Mouse (Mus musculus): Measurements from ENCODE around the gene Socs3. TPM values are rescaled to one million over a fixed set of nuclear protein-coding genes. Genes with fewer than 3 reads are reported as not detected.

The Socs3 gene
- total and polyA plus RNA-seq, 3 experiments = 0.96 to 1.9 TPM; not detected in 1

GRCm38 (mm10) chr11:117941325-117941834 lies 28.5 kb downstream of the Socs3 start:
- no peak for DNase-seq (ENCODE audit: low read depth, low spot score)
- no peak overlapping the region for H3K27ac ChIP-seq (ENCODE audit: control insufficient read depth, low read depth, low read length)
- TF ChIP-seq CHD2 (IDR thresholded peaks at IDR 0.05; ENCODE audit: low read length) (no peak), NELFE (IDR thresholded peaks at IDR 0.05; ENCODE audit: low read depth, low read length) (no peak), MAZ (IDR thresholded peaks at IDR 0.05; ENCODE audit: low read depth, low read length) (no peak)
- no peak overlapping the region for H3K4me3 ChIP-seq (ENCODE audit: control insufficient read depth in 1 of 2, insufficient read depth in 1 of 2, low read depth in 2 of 2, low read length in 2 of 2)
- no peaks in the 10 kb centered on the region for H3K4me1 ChIP-seq (ENCODE audit: control insufficient read depth in 1 of 2, insufficient read depth in 2 of 2, low read length in 2 of 2)
- H3K9ac ChIP-seq (ENCODE audit: control insufficient read depth, low read depth, low read length, poor library complexity, severe bottlenecking) = no peak overlapping the region
- peaks cover 0 to 18% of the 10 kb centered on the region in 2 experiments; a peak in 3 of 4 replicates for H3K27me3 ChIP-seq (ENCODE audit: control insufficient read depth in 1 of 2, insufficient read depth in 2 of 2, low read length in 2 of 2)
- H3K9me3 ChIP-seq (replicated peaks; ENCODE audit: insufficient read depth, low read length) = no peaks in the 10 kb centered on the region
- no peaks in the 10 kb centered on the region for H3K79me2 ChIP-seq (ENCODE audit: control insufficient read depth, insufficient read depth, low read length, poor library complexity)
- no peaks in the 10 kb centered on the region for H3K36me3 ChIP-seq (ENCODE audit: control insufficient read depth in 1 of 2, insufficient read depth in 2 of 2, low read length in 2 of 2)

DNA sequence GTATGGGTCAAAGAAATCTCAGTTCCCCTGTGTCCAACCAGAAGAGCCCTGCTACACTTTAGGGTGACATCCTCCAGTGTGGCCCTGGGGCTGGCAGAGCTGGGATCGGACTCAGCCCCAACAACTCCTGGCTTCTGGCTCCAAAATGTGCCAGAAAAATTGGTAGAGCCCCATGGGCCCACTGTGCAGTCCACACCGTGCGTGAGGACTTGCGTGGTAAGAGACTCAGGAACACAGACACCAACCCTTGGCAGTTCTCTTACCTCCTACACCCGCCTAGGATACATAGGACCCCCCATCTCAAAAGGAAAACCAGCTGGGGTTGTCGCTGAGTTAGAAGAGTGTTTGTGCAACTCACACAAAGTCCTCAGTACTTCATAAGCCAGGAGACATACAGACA lies 29.0 kb downstream of the Socs3 start:
- Histone ChIP-seq H3K9me3 (replicated peaks; ENCODE audit: insufficient read depth, low read length) (no peaks in the 10 kb centered on the region), H3K36me3 (ENCODE audit: control insufficient read depth in 1 of 2, insufficient read depth in 2 of 2, low read length in 2 of 2) (no peaks in the 10 kb centered on the region), H3K4me1 (ENCODE audit: control insufficient read depth in 1 of 2, insufficient read depth in 2 of 2, low read length in 2 of 2) (no peaks in the 10 kb centered on the region), H3K79me2 (ENCODE audit: control insufficient read depth, insufficient read depth, low read length, poor library complexity) (no peaks in the 10 kb centered on the region), H3K4me3 (ENCODE audit: control insufficient read depth in 1 of 2, insufficient read depth in 1 of 2, low read depth in 2 of 2, low read length in 2 of 2) (no peak overlapping the region), H3K9ac (ENCODE audit: control insufficient read depth, low read depth, low read length, poor library complexity, severe bottlenecking) (no peak overlapping the region), H3K27ac (ENCODE audit: control insufficient read depth, low read depth, low read length) (no peak overlapping the region), H3K27me3 (ENCODE audit: control insufficient read depth in 1 of 2, insufficient read depth in 2 of 2, low read length in 2 of 2) (peaks cover 0 to 18% of the 10 kb centered on the region in 2 experiments; a peak in 3 of 4 replicates)
- no peak for DNase-seq (ENCODE audit: low read depth, low spot score)
- no peak for TF ChIP-seq ELF1 (IDR thresholded peaks at IDR 0.05; ENCODE audit: low read depth, low read length)
- no peak for TF ChIP-seq POLR2AphosphoS5 (IDR thresholded peaks at IDR 0.05; ENCODE audit: borderline replicate concordance, low read depth, low read length)
- TF ChIP-seq HCFC1 (IDR thresholded peaks at IDR 0.05; ENCODE audit: low read depth, low read length) = no peak
- TF ChIP-seq ZKSCAN1 (IDR thresholded peaks at IDR 0.05; ENCODE audit: low read depth, low read length) = no peak
- no peak for TF ChIP-seq RAD21 (IDR thresholded peaks at IDR 0.05; ENCODE audit: low read depth, low read length)
- TF ChIP-seq EP300 (IDR thresholded peaks at IDR 0.05; ENCODE audit: low read depth in 1 of 2, low read length in 2 of 2) = no peak
- TF ChIP-seq ZC3H11A (IDR thresholded peaks at IDR 0.05; ENCODE audit: low read depth, low read length) = no peak
- no peak for TF ChIP-seq MXI1 (IDR thresholded peaks at IDR 0.05; ENCODE audit: low read depth, low read length)

GRCm38 (mm10) chr11:117939741-117940285 lies 30.0 kb downstream of the Socs3 start:
- no peaks in the 10 kb centered on the region for H3K9me3 ChIP-seq (replicated peaks; ENCODE audit: insufficient read depth, low read length)
- peaks cover 0 to 18% of the 10 kb centered on the region in 2 experiments; a peak in 3 of 4 replicates for H3K27me3 ChIP-seq (ENCODE audit: control insufficient read depth in 1 of 2, insufficient read depth in 2 of 2, low read length in 2 of 2)
- no peak overlapping the region for H3K27ac ChIP-seq (ENCODE audit: control insufficient read depth, low read depth, low read length)
- no peak overlapping the region for H3K4me3 ChIP-seq (ENCODE audit: control insufficient read depth in 1 of 2, insufficient read depth in 1 of 2, low read depth in 2 of 2, low read length in 2 of 2)
- TF ChIP-seq ZC3H11A (IDR thresholded peaks at IDR 0.05; ENCODE audit: low read depth, low read length) (no peak), GATA1 (IDR thresholded peaks at IDR 0.05; ENCODE audit: low read depth, low read length) (no peak), CHD2 (IDR thresholded peaks at IDR 0.05; ENCODE audit: low read length) (no peak), UBTF (IDR thresholded peaks at IDR 0.05; ENCODE audit: borderline replicate concordance, insufficient read depth, low read depth, low read length) (no peak), POLR2A (IDR thresholded peaks at IDR 0.05; ENCODE audit: control insufficient read depth in 1 of 2, insufficient read depth in 1 of 2, low read depth in 1 of 2, low read length in 2 of 2, poor library complexity in 1 of 2) (no peak), MAFK (IDR thresholded peaks at IDR 0.05; ENCODE audit: borderline replicate concordance, low read depth, low read length) (no peak), NELFE (IDR thresholded peaks at IDR 0.05; ENCODE audit: low read depth, low read length) (no peak), E2F4 (IDR thresholded peaks at IDR 0.05; ENCODE audit: borderline replicate concordance, low read depth, low read length) (no peak), ZKSCAN1 (IDR thresholded peaks at IDR 0.05; ENCODE audit: low read depth, low read length) (no peak), JUND (IDR thresholded peaks at IDR 0.05; ENCODE audit: low read depth, low read length) (no peak), NRF1 (IDR thresholded peaks at IDR 0.05; ENCODE audit: insufficient read depth, low read depth, low read length, poor library complexity, severe bottlenecking) (no peak), POLR2AphosphoS2 (IDR thresholded peaks at IDR 0.05; ENCODE audit: low read length) (no peak), ZMIZ1 (IDR thresholded peaks at IDR 0.05; ENCODE audit: low read depth, low read length) (no peak), MAX (IDR thresholded peaks at IDR 0.05; ENCODE audit: low read length) (no peak), SMC3 (IDR thresholded peaks at IDR 0.05; ENCODE audit: low read depth, low read length) (no peak)
- no peaks in the 10 kb centered on the region for H3K36me3 ChIP-seq (ENCODE audit: control insufficient read depth in 1 of 2, insufficient read depth in 2 of 2, low read length in 2 of 2)
- no peaks in the 10 kb centered on the region for H3K79me2 ChIP-seq (ENCODE audit: control insufficient read depth, insufficient read depth, low read length, poor library complexity)
- no peak for DNase-seq (ENCODE audit: low read depth, low spot score)
- H3K4me1 ChIP-seq (ENCODE audit: control insufficient read depth in 1 of 2, insufficient read depth in 2 of 2, low read length in 2 of 2) = no peaks in the 10 kb centered on the region
- H3K9ac ChIP-seq (ENCODE audit: control insufficient read depth, low read depth, low read length, poor library complexity, severe bottlenecking) = no peak overlapping the region
